Mouse (Mus musculus): Measurements from ENCODE around the gene Ppp1r9a. TPM values are rescaled to one million over a fixed set of nuclear protein-coding genes. Genes with fewer than 3 reads are reported as not detected.

Gene Ppp1r9a
- polyA plus RNA-seq, 1 experiment, result 1.1 TPM

GRCm38 (mm10) chr6:5189507-5189906 lies 286.8 kb downstream of the Ppp1r9a start:
- 37% methylated on average over 4 of the region's 4 CpGs for WGBS
- H3K4me3 ChIP-seq (ENCODE audit: low read depth, low read length), result no peak overlapping the region
- no peak overlapping the region for H3K27ac ChIP-seq (ENCODE audit: insufficient read depth, low read depth, low read length)
- TF ChIP-seq CTCF (IDR thresholded peaks at IDR 0.05; ENCODE audit: extremely low read depth, insufficient read length, insufficient replicate concordance, low read depth, low read length) (no peak), POLR2A (IDR thresholded peaks at IDR 0.05; ENCODE audit: low read depth, low read length) (no peak)
- H3K4me1 ChIP-seq (ENCODE audit: control insufficient read depth, insufficient read depth, insufficient read length, low read length), result no peaks in the 10 kb centered on the region
- H3K36me3 ChIP-seq (ENCODE audit: control insufficient read depth, insufficient read depth, low read length), result no peaks in the 10 kb centered on the region
- no peaks in the 10 kb centered on the region for H3K27me3 ChIP-seq (ENCODE audit: control insufficient read depth, insufficient read depth, low read length)

GRCm38 (mm10) chr6:5190761-5191160 lies 288.0 kb downstream of the Ppp1r9a start:
- WGBS, result 58% methylated on average over 4 of the region's 4 CpGs
- Histone ChIP-seq H3K4me1 (ENCODE audit: control insufficient read depth, insufficient read depth, insufficient read length, low read length) (no peaks in the 10 kb centered on the region), H3K27me3 (ENCODE audit: control insufficient read depth, insufficient read depth, low read length) (no peaks in the 10 kb centered on the region), H3K36me3 (ENCODE audit: control insufficient read depth, insufficient read depth, low read length) (no peaks in the 10 kb centered on the region), H3K27ac (ENCODE audit: insufficient read depth, low read depth, low read length) (no peak overlapping the region), H3K4me3 (ENCODE audit: low read depth, low read length) (no peak overlapping the region)
- no peak for TF ChIP-seq POLR2A (IDR thresholded peaks at IDR 0.05; ENCODE audit: low read depth, low read length)
- no peak for TF ChIP-seq CTCF (IDR thresholded peaks at IDR 0.05; ENCODE audit: extremely low read depth, insufficient read length, insufficient replicate concordance, low read depth, low read length)

GRCm38 (mm10) chr6:5193693-5194092 lies 291.0 kb downstream of the Ppp1r9a start, which contains the start of gene Pon1:
TSS of gene Pon1 (minus strand) at chr6:5193946.
- Histone ChIP-seq H3K4me3 (ENCODE audit: low read depth, low read length) (no peak within 1 kb of the TSS), H3K4me1 (ENCODE audit: control insufficient read depth, insufficient read depth, insufficient read length, low read length) (no peaks in the 10 kb centered on the region), H3K27me3 (ENCODE audit: control insufficient read depth, insufficient read depth, low read length) (no peaks in the 10 kb centered on the region), H3K27ac (ENCODE audit: insufficient read depth, low read depth, low read length) (no peak within 1 kb of the TSS), H3K36me3 (ENCODE audit: control insufficient read depth, insufficient read depth, low read length) (no peaks in the 10 kb centered on the region)
- TF ChIP-seq CTCF (IDR thresholded peaks at IDR 0.05; ENCODE audit: extremely low read depth, insufficient read length, insufficient replicate concordance, low read depth, low read length), result no peak
- 62% methylated on average over 5 of the region's 5 CpGs for WGBS

GRCm38 (mm10) chr6:5198590-5198989 lies 295.9 kb downstream of the Ppp1r9a start:
- Histone ChIP-seq H3K4me1 (ENCODE audit: control insufficient read depth, insufficient read depth, insufficient read length, low read length) (no peaks in the 10 kb centered on the region), H3K36me3 (ENCODE audit: control insufficient read depth, insufficient read depth, low read length) (no peaks in the 10 kb centered on the region), H3K4me3 (ENCODE audit: low read depth, low read length) (no peak overlapping the region), H3K27ac (ENCODE audit: insufficient read depth, low read depth, low read length) (no peak overlapping the region), H3K27me3 (ENCODE audit: control insufficient read depth, insufficient read depth, low read length) (0 out of 2 replicates have a peak, but pooled peaks cover 2% of the 10 kb centered on the region)
- TF ChIP-seq CTCF (IDR thresholded peaks at IDR 0.05; ENCODE audit: extremely low read depth, insufficient read length, insufficient replicate concordance, low read depth, low read length) (no peak), POLR2A (IDR thresholded peaks at IDR 0.05; ENCODE audit: low read depth, low read length) (no peak)
- 82% methylated on average over 5 of the region's 5 CpGs for WGBS

- WGBS, result 83% methylated on average over 8 of the region's 8 CpGs
- no peak for TF ChIP-seq CTCF (IDR thresholded peaks at IDR 0.05; ENCODE audit: extremely low read depth, insufficient read length, insufficient replicate concordance, low read depth, low read length)
- H3K4me1 ChIP-seq (ENCODE audit: control insufficient read depth, insufficient read depth, insufficient read length, low read length), result no peaks in the 10 kb centered on the region
- H3K4me3 ChIP-seq (ENCODE audit: low read depth, low read length), result no peak overlapping the region
- no peaks in the 10 kb centered on the region for H3K36me3 ChIP-seq (ENCODE audit: control insufficient read depth, insufficient read depth, low read length)
- no peak overlapping the region for H3K27ac ChIP-seq (ENCODE audit: insufficient read depth, low read depth, low read length)
- H3K27me3 ChIP-seq (ENCODE audit: control insufficient read depth, insufficient read depth, low read length), result 0 out of 2 replicates have a peak, but pooled peaks cover 2% of the 10 kb centered on the region
These were observed 296.7 kb downstream of the Ppp1r9a start for GRCm38 (mm10) chr6:5199376-5199905.

GRCm38 (mm10) chr6:5199916-5200315 lies 297.2 kb downstream of the Ppp1r9a start:
- 57% methylated on average over 3 of the region's 3 CpGs for WGBS
- Histone ChIP-seq H3K27ac (ENCODE audit: insufficient read depth, low read depth, low read length) (no peak overlapping the region), H3K4me3 (ENCODE audit: low read depth, low read length) (no peak overlapping the region), H3K27me3 (ENCODE audit: control insufficient read depth, insufficient read depth, low read length) (0 out of 2 replicates have a peak, but pooled peaks cover 2% of the 10 kb centered on the region), H3K4me1 (ENCODE audit: control insufficient read depth, insufficient read depth, insufficient read length, low read length) (no peaks in the 10 kb centered on the region), H3K36me3 (ENCODE audit: control insufficient read depth, insufficient read depth, low read length) (no peaks in the 10 kb centered on the region)
- TF ChIP-seq CTCF (IDR thresholded peaks at IDR 0.05; ENCODE audit: extremely low read depth, insufficient read length, insufficient replicate concordance, low read depth, low read length) (no peak), POLR2A (IDR thresholded peaks at IDR 0.05; ENCODE audit: low read depth, low read length) (no peak)

GRCm38 (mm10) chr6:5207817-5208216 lies 305.1 kb downstream of the Ppp1r9a start:
- H3K36me3 ChIP-seq (ENCODE audit: control insufficient read depth, insufficient read depth, low read length), result no peaks in the 10 kb centered on the region
- H3K4me1 ChIP-seq (ENCODE audit: control insufficient read depth, insufficient read depth, insufficient read length, low read length), result no peaks in the 10 kb centered on the region
- 81% methylated on average over 2 of the region's 2 CpGs for WGBS
- TF ChIP-seq POLR2A (IDR thresholded peaks at IDR 0.05; ENCODE audit: low read depth, low read length) (no peak), CTCF (IDR thresholded peaks at IDR 0.05; ENCODE audit: extremely low read depth, insufficient read length, insufficient replicate concordance, low read depth, low read length) (no peak)
- no peak overlapping the region for H3K4me3 ChIP-seq (ENCODE audit: low read depth, low read length)
- no peaks in the 10 kb centered on the region for H3K27me3 ChIP-seq (ENCODE audit: control insufficient read depth, insufficient read depth, low read length)
- no peak overlapping the region for H3K27ac ChIP-seq (ENCODE audit: insufficient read depth, low read depth, low read length)

Other genes starting within 250 kb of the Ppp1r9a start
- gene Sgce, start 155.7 kb upstream of the Ppp1r9a start, polyA plus RNA-seq (2012; rRNA removed), result 2.1 and 2.7 TPM in 2 replicates
- 0.16 and 0.28 TPM in 2 replicates for gene Peg10, start 155.6 kb upstream of the Ppp1r9a start, polyA plus RNA-seq (2012; rRNA removed)